Mouse (Mus musculus) c-Kit-positive CD71-positive TER-119-positive erythroid progenitor cells, embryonic 14.5 days (primary cell): ENCODE data around the gene Gprc5c.

Experiments used
- DNase-seq: peaks from one replicate; pipeline ENCODE4 v3.0.0-alpha.2; 2013; ENCODE audit warnings: low spot score

The Gprc5c gene

DNA sequence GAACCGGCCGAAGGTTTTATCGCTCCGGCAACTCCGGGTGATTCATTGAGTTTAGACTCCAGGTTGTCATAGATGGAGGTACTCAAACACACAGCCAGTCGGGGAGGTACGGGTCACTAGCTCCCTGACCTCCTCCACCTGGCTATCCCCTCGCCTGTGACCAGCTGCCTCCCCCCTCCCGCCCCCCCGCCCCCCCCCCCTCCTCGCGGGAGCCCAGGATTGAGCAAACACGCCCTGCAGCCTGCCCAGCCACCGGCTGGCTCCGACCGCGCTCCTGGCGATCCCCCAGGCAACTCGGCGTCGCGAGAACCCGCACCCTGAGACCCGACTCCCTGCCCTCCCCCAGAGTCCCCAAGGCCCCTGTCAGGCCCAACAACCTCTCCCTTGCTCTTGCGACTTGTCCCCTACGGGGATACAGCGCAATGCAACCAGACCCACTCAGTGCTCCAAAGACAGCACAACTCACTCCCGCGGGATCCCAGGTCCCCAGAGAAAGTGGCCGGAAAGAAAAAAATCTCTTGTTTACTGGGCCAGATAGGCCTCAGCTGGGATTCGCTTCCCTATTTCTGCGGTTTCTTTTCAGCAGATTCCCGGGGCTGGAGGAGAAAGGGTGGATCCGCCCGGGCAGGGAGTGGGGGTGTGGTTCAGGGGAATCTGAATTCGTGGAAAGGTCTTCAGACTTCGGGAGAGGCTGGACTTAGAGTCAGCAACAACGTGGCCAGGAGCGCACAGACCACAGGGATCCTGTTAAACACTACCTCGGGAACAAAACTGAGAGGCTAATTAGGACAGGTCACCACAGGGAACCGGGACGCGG is at the start of gene Gprc5c:
TSS of gene Gprc5c (plus strand) at position 701 of the 817 bp plus-strand sequence.
- no peak for DNase-seq

- DNase-seq: no peak
Observed at GRCm38 (mm10) chr11:114801906-114802305, 49.0 kb upstream of the Gprc5c start.

DNA sequence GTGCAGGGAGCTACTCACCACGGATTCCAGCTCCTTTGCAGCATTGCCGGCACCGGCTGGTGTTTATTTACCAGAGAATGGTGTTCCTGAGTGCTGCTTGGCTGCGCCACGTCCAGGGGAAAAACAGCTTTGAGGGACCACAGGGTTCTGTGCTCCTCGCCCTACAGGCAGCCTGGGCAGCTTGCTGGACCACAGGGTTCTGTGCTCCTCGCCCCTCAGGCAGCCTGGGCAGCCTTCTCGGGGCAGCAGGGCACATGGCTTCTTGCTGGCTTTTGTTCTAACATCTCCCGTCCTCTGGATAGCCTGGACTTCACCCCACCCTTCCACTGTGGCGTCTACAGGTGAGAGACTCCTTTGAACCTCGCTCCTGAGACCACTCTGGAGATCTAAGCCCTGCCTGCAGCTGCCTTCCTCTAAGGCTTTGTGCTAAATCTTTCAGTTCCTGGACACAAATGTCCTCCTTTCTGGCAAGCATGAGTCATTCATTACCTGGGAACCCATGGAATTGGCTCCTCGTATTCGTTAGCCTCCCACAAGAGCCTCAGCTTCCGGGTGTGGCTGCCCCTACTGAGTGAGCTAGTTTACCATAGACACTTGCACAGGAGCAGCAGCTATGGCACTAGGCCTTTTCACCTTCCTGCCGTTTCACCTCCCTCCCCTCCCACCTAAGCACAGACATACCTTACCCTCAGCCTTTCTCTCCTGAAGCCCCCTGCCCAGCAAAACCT is 48.2 kb upstream of the Gprc5c start:
- DNase-seq: no peak

DNA sequence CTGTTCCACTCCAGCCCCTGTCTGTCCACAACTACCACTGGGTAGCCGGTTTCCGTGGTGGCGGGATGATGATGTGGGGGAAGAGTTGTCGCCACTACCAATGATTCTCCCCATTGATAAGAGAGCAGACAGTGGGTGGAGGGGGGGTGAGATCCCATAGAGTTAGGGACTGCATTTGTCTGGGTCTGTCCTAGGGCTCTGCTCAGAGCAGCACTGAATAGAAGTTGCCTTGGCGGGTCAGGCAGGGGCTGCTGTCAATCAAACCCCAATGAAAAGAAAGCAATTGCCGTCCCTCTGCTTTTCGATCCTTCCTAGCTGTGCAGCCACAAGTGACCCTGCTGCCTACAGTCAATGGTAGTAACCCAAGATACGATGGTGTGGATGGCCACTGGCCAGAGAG is 47.0 kb upstream of the Gprc5c start:
- DNase-seq: no peak

DNA sequence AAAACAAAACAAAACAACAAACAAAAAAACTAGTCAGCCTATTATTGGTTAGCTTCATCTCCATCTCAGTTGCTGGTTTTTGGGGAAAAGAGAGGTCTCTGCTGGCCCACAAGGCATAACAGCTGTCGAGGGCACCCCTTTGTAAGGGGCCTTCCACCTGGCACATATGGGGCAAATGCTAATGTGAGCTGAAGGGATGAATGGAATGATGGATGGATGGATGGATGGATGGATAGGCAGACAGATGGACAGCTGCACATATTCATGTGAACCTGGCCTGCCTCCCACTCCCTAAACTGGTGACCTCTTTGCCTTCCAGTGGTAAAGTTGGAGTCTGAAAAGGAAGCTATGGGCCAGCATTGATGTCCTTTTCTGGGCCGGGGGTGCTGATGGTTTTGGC is 43.9 kb upstream of the Gprc5c start:
- no peak for DNase-seq

GRCm38 (mm10) chr11:114807686-114808427 is 43.1 kb upstream of the Gprc5c start:
- DNase-seq: no peak

GRCm38 (mm10) chr11:114809371-114809770 is 41.6 kb upstream of the Gprc5c start:
- no peak for DNase-seq

DNA sequence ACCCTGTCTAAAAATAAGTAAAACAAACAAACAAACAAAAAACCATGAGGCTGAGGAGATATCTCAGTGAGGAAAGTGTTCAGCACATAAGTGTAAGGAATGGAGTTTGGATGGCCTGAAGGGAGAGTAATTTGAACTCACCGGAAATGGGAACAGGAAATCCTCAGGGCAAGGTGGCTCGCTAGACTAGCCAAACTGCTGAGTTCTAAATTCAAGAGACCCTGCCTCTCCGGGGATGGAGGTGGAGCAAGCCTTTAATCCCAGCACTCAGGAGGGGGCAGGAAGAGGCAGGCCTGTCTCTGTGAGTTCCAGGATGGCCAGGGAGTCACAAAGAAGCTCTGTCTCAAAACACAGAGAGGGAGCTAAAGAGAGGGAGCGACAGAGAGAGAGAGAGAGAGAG is 40.6 kb upstream of the Gprc5c start:
- no peak for DNase-seq

- DNase-seq: peak; percentile 71
Observed at GRCm38 (mm10) chr11:114812731-114813240, 38.2 kb upstream of the Gprc5c start.

DNA sequence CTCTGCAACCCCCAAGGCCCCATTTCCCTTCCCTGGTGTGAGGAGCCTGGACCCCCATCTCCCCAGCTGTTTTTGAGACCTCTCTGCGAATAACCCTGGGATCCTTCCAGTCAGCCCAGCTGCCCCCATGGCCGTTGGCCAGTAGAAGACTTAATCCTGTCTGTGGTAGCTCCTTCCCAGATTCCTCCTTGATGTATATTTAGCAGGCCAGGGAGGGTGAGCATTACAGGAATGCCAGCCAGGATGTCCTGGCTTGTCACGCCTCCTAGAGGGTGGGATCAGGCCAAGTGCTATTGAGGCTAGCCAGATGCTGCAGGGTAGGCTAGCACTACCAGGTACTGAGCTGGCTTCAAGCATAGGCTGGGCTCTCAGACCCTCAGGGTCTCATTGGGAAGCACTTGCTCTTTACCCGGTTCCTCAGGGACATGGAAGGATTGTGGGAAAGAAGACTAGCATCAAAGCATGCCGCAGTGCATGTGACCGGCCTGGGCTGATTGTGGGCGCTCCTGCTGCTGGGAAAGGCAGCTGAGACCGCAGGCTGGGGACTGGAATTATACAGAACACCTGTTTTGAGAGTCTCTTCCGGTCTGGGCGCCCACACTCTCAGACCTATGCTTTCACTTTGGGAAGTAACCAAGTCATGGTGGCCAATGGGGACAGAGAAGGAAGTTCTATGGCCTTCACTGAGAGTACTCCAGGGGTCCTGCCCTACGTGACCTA is 35.9 kb upstream of the Gprc5c start:
- no peak for DNase-seq

- DNase-seq: no peak
Observed at GRCm38 (mm10) chr11:114816934-114817333, 34.0 kb upstream of the Gprc5c start.

GRCm38 (mm10) chr11:114818185-114818584 is 32.8 kb upstream of the Gprc5c start:
- no peak for DNase-seq

- no peak for DNase-seq
Observed at GRCm38 (mm10) chr11:114819110-114819509, 31.8 kb upstream of the Gprc5c start.

GRCm38 (mm10) chr11:114820444-114820843 is 30.5 kb upstream of the Gprc5c start:
- no peak for DNase-seq

- no peak for DNase-seq
Observed at GRCm38 (mm10) chr11:114821325-114821724, 29.6 kb upstream of the Gprc5c start.

- DNase-seq: no peak
Observed at GRCm38 (mm10) chr11:114822727-114823126, 28.2 kb upstream of the Gprc5c start.

DNA sequence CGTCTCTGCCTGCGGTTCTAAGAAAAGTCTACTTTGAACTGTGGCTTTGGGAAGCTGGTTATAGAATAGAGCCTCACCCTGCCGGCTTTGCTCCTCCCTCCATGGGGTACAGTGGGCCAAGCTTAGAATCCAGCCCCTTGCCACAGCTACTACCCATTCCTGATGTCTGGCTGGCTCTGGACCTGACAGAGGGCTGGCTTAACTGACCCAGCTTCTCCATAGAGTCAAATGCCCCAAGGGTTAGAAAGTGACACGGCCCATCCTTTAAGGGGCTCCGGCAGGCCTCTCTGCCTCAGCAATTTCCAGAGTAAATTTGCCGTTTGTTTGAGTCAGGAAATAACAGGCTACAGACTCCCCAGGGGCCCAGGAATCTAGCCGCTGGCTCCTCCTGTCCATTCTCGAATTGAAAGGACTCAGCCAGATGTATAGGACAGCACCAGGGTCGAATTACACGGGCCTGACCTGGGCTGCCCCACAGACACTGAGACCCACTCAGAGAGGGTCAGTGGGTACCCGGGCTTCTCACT is 27.7 kb upstream of the Gprc5c start:
- no peak for DNase-seq

DNA sequence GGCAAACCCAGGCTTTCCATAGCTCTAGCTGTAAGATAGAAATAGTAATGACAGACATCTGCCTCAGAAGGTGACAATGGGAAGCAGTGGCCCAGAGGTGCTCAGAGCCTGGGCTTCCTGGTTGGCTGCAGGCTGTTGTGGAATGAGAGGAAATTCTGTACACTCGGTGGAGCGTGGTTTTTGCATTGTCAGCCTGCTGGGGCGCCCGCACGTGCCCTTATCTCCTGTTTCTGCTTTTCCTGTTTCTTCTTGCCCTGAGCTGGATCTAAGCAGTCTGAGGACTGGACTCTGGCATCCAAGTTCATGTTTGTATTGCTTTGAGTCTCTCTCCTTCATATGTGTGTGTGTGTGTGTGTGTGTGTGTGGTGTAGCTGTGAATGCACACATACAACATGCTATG is 24.3 kb upstream of the Gprc5c start:
- no peak for DNase-seq

DNA sequence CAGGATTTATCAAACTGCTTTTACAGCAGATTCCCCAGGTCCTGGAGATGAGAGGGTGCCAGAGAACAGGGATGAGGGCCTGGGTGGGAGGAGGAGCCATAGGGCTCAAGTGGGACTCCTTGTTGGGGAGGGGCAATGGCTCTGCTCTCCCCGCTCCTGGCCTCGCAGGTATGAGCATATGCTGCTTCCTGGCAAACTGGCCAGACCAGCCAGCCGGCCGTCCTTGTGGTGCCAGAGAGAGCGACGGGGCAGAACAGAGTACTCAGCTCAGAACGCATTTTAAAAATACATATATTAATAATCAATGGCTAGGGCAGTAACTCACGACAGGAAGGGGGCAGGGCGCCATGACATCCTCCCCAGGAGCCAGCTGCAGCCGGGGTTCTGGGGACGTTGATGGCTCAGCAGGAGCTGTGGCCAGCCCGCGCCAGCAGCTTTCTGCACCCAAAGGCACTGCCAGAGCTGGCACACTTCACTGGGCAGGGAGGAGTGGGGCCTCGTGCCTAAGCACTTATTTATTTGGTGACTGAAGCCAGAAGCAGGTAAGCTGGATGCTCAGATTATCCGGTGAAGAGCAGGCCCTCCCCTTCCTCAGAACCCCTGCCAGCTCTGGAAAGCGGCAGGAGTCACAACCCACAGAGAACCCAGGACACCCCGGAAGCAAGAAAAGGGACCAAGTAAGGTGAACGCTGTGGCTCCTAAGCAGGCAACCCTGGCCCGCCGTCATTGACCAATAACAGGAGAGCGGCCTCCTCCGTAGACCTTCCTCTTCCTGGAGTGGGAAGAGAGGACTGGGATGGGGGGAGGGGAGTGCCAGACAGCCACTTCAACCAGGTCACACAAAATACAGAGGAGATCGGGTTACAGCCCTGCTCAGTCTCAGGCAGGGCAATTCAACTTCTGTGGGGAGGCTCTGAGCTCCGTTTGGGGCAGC is 21.2 kb upstream of the Gprc5c start:
- DNase-seq: no peak

DNA sequence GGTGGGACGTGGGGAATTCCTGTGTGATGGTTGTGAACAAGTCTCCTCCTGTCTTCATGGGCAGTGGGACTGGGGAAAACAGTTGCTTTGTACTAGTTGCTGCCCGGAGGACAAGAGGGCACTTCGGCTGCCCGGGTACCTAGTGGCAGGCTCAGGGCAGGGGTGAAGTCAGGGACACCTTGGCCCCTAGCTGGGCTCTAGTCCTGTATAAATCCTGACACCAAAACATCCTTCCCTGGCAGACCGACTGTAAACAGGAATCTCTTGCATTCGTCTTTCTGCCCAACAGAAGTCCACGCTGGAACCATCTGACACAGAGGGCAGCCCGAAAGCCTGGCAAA is 20.5 kb upstream of the Gprc5c start:
- no peak for DNase-seq

GRCm38 (mm10) chr11:114833166-114833565 is 17.8 kb upstream of the Gprc5c start:
- DNase-seq: no peak
